Mouse (Mus musculus) ovary, postnatal 36 days (tissue): ENCODE measurements around the gene Rad54l.
A peak's percentile ranks its signal among the peaks of the same experiment; 100 is the strongest.

Experiments
- DNase-seq: peaks from one replicate; pipeline ENCODE4 v3.0.0; 2022; ENCODE audit warnings: low spot score, mixed read lengths

The Rad54l gene

GRCm38 (mm10) chr4:116123602-116124519 is at the start of gene Rad54l, which contains the start of gene Pomgnt1:
TSS of gene Rad54l (minus strand) at chr4:116123690.
TSS of gene Pomgnt1 (plus strand) at chr4:116123840.
- DNase-seq, result peak; percentile 83

GRCm38 (mm10) chr4:116173072-116173471 is 49.6 kb upstream of the Rad54l start, which contains the start of the genes 1700042G07Rik and Gm49337:
TSS of gene 1700042G07Rik (plus strand) at chr4:116173372.
TSS of gene Gm49337 (plus strand) at chr4:116173384.
- no peak for DNase-seq

- DNase-seq, result no peak
Observed at GRCm38 (mm10) chr4:116169353-116169672, 45.8 kb upstream of the Rad54l start.

- DNase-seq, result peak; percentile 62
Observed at GRCm38 (mm10) chr4:116168617-116169352, 45.3 kb upstream of the Rad54l start.

- DNase-seq, result peak; percentile 47
Observed at GRCm38 (mm10) chr4:116167404-116167803, 43.9 kb upstream of the Rad54l start, which contains the start of gene Tspan1. TSS of gene Tspan1 (minus strand) at chr4:116167601.

- no peak for DNase-seq
Observed at GRCm38 (mm10) chr4:116165708-116166407, 42.4 kb upstream of the Rad54l start.

GRCm38 (mm10) chr4:116164759-116165554 is 41.5 kb upstream of the Rad54l start:
- no peak for DNase-seq

GRCm38 (mm10) chr4:116162142-116162541 is 38.7 kb upstream of the Rad54l start:
- DNase-seq, result peak; percentile 42

- peak; percentile 36 for DNase-seq
Observed at GRCm38 (mm10) chr4:116160769-116161168, 37.3 kb upstream of the Rad54l start.

- DNase-seq, result no peak
Observed at GRCm38 (mm10) chr4:116159912-116160311, 36.4 kb upstream of the Rad54l start.

GRCm38 (mm10) chr4:116157882-116158281 is 34.4 kb upstream of the Rad54l start:
- DNase-seq, result no peak

- no peak for DNase-seq
Observed at GRCm38 (mm10) chr4:116152702-116153101, 29.2 kb upstream of the Rad54l start.

GRCm38 (mm10) chr4:116151238-116151637 is 27.7 kb upstream of the Rad54l start, which contains the start of gene Lurap1:
TSS of gene Lurap1 (minus strand) at chr4:116151338.
- no peak for DNase-seq

GRCm38 (mm10) chr4:116150862-116151221 is 27.4 kb upstream of the Rad54l start:
- no peak for DNase-seq

GRCm38 (mm10) chr4:116150156-116150861 is 26.8 kb upstream of the Rad54l start:
- DNase-seq, result peak; percentile 79

- DNase-seq, result no peak
Observed at GRCm38 (mm10) chr4:116149812-116150155, 26.3 kb upstream of the Rad54l start.

- peak; percentile 77 for DNase-seq
Observed at GRCm38 (mm10) chr4:116143891-116144717, 20.6 kb upstream of the Rad54l start.

- DNase-seq, result no peak
Observed at GRCm38 (mm10) chr4:116143317-116143811, 19.9 kb upstream of the Rad54l start.

- DNase-seq, result no peak
Observed at GRCm38 (mm10) chr4:116142269-116142668, 18.8 kb upstream of the Rad54l start.

GRCm38 (mm10) chr4:116141736-116142135 is 18.2 kb upstream of the Rad54l start:
- no peak for DNase-seq
